9 mouse cellular contexts compared by ENCODE assay signal in the genomic region with DNA sequence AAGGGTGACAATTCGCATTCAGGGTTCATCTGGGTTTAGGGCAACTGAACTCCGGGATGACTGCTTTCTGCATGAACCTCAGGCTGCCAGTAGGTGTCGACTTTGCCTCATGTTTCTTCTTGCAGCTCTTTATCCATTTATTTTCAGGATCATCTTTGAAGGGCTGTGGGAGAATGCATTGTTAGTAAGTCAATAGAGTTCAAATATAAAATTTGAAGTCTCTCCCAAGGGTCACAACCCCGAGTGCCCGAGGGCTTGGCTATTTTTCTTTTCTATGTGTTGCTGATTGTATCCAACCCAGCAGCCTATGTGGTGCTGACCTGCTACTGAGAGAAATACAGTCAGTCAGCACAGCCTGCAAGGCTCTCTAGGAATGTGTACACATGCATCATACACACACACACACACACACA. TPM values are rescaled to one million over a fixed set of nuclear protein-coding genes. Genes with fewer than 3 reads are reported as not detected.
DNase-seq lines count a peak whose midpoint lies in the region; ATAC-seq and TF ChIP-seq lines count a peak whose summit lies in the region.
"Had no signal": no experiment of that assay in that cellular context is flagged by ENCODE, and none has a peak within 500 bp of the region (broad histone marks: within the 10 kb centered on the region; RNA-seq: fewer than 3 reads in every experiment).

No protein-coding gene starts in this region.

- H3K9me3 ChIP-seq in forebrain, embryonic 14.5 days (replicated peaks; ENCODE audit: control insufficient read depth, low read length), result no peaks in the 10 kb centered on the region
- no peaks in the 10 kb centered on the region for H3K9me3 ChIP-seq in midbrain, postnatal 0 days (ENCODE audit: low read length)
- H3K9me3 ChIP-seq: stomach, embryonic 15.5 days had no signal

- DNase-seq in urinary bladder, postnatal 14 days (ENCODE audit: low spot score), result peak; percentile 54
- DNase-seq in urinary bladder, adult 2 months (ENCODE audit: low spot score), result no peak
- DNase-seq in c-Kit-positive CD71-positive TER-119-negative erythroid progenitor cells, embryonic 14.5 days (ENCODE audit: low read depth), result peak; percentile 10
- DNase-seq in forebrain, embryonic 14.5 days (ENCODE audit: low spot score), result peak; percentile 77
- peak; percentile 49 for DNase-seq in induced T-regulatory cell, adult 2 months (ENCODE audit: low read depth)
- DNase-seq in left cerebral cortex, postnatal 4 days, result peak; percentile 46
- DNase-seq in midbrain, postnatal 0 days (ENCODE audit: low spot score), result peak; percentile 80
- peak; percentile 32 for DNase-seq in thymus, postnatal 4 days

- H3K4me2 ChIP-seq in forebrain, embryonic 14.5 days (ENCODE audit: low read length), result no peak overlapping the region
- H3K4me2 ChIP-seq in midbrain, postnatal 0 days (ENCODE audit: low read depth, low read length, poor library complexity, severe bottlenecking), result no peak overlapping the region
- H3K4me2 ChIP-seq: stomach, embryonic 15.5 days had no signal

- TF ChIP-seq CTCF in midbrain, postnatal 0 days (IDR thresholded peaks at IDR 0.05), result peak; percentile 97

- 26% methylated on average over 5 of the region's 5 CpGs for WGBS in forebrain, embryonic 14.5 days
- 22% methylated on average over 5 of the region's 5 CpGs for WGBS in midbrain, postnatal 0 days

- H3K9ac ChIP-seq in forebrain, embryonic 14.5 days (ENCODE audit: low read length), result no peak overlapping the region
- H3K9ac ChIP-seq in midbrain, postnatal 0 days (replicated peaks; ENCODE audit: low read length, poor library complexity, severe bottlenecking), result no peak overlapping the region
- H3K9ac ChIP-seq: stomach, embryonic 15.5 days had no signal

- peak; percentile 68 for ATAC-seq in forebrain, embryonic 14.5 days
- peak; percentile 68; the same call in 1 of the 2 replicates for ATAC-seq in midbrain, postnatal 0 days (ENCODE audit: low FRiP score)

- no peaks in the 10 kb centered on the region for H3K27me3 ChIP-seq in forebrain, embryonic 14.5 days (replicated peaks; ENCODE audit: control insufficient read depth, insufficient read depth, low read length)
- H3K27me3 ChIP-seq in midbrain, postnatal 0 days (ENCODE audit: insufficient read depth, low read length), result no peaks in the 10 kb centered on the region
- H3K27me3 ChIP-seq: stomach, embryonic 15.5 days had no signal

- H3K27ac ChIP-seq in forebrain, embryonic 14.5 days (ENCODE audit: low read depth, low read length), result no peak overlapping the region
- no peak overlapping the region for H3K27ac ChIP-seq in midbrain, postnatal 0 days (ENCODE audit: low read depth, low read length)
- H3K27ac ChIP-seq: stomach, embryonic 15.5 days had no signal

- intact Hi-C loops in left cerebral cortex, postnatal 4 days (cut with DNase I), result loop anchor here (5.0 kb wide), 4 partner anchors 241 to 731 kb away; no protein-coding TSS in a partner anchor

- no peaks in the 10 kb centered on the region for H3K36me3 ChIP-seq in forebrain, embryonic 14.5 days (ENCODE audit: control insufficient read depth, insufficient read depth, low read length)
- H3K36me3 ChIP-seq in midbrain, postnatal 0 days (ENCODE audit: insufficient read depth, low read length), result no peaks in the 10 kb centered on the region
- H3K36me3 ChIP-seq: stomach, embryonic 15.5 days had no signal

- H3K4me3 ChIP-seq in forebrain, embryonic 14.5 days (ENCODE audit: low read depth, low read length), result no peak overlapping the region
- H3K4me3 ChIP-seq in midbrain, postnatal 0 days (ENCODE audit: low read depth, low read length), result no peak overlapping the region
- H3K4me3 ChIP-seq: stomach, embryonic 15.5 days had no signal

- no peaks in the 10 kb centered on the region for H3K4me1 ChIP-seq in forebrain, embryonic 14.5 days (ENCODE audit: control insufficient read depth, insufficient read depth, low read length)
- no peaks in the 10 kb centered on the region for H3K4me1 ChIP-seq in midbrain, postnatal 0 days (ENCODE audit: insufficient read depth, low read length)
- H3K4me1 ChIP-seq: stomach, embryonic 15.5 days had no signal

RNA-seq across cellular contexts. Expression of a gene that starts 59.2 kb away (rescaled TPM):
- polyA plus RNA-seq in urinary bladder, adult 2 months (2012; rRNA removed), result 21.6 and 25.3 TPM in 2 replicates
- polyA plus RNA-seq in forebrain, embryonic 14.5 days (2014; fragmentation: Nextera tagmentation; extraction: Ambion mirVana), result 13.4 and 13.9 TPM in 2 replicates
- total RNA-seq in left cerebral cortex, postnatal 4 days (2021), result 10 to 100 TPM; 18.3 to 19.7 TPM
- 27.9 and 28.0 TPM in 2 replicates for total RNA-seq in midbrain, postnatal 0 days (2014; rRNA removed)
- polyA plus RNA-seq in midbrain, postnatal 0 days (2015; fragmentation: Nextera tagmentation; extraction: Ambion mirVana), result 30.2 and 35.7 TPM in 2 replicates
